Mouse (Mus musculus): Measurements from ENCODE around the gene Abhd4. TPM values are rescaled to one million over a fixed set of nuclear protein-coding genes. Genes with fewer than 3 reads are reported as not detected.

Abhd4 gene
- total RNA-seq (2021) = 630 and 676 TPM in 2 replicates
- long read RNA-seq, transcript Abhd4-202 (7 exons, 2,508 nt) = minor isoform, 12 of 500 reads
- long read RNA-seq, transcript Abhd4-201 (7 exons, 2,401 nt) = major isoform, 367 of 500 reads
- long read RNA-seq, partial matches to known transcripts = 98 of 500 reads
- long read RNA-seq, other reads (novel, unspliced or antisense) = 23 of 500 reads

GRCm38 (mm10) chr14:54253741-54254291 is at the start of gene Abhd4, which contains the start of gene Dad1:
Gene Abhd4, plus strand, starts transcription at chr14:54254188.
Gene Dad1, minus strand, starts transcription at chr14:54254104.
- peak; percentile 97 for DNase-seq

GRCm38 (mm10) chr14:54204311-54204710 is 49.7 kb upstream of the Abhd4 start:
- no peak for DNase-seq

DNA sequence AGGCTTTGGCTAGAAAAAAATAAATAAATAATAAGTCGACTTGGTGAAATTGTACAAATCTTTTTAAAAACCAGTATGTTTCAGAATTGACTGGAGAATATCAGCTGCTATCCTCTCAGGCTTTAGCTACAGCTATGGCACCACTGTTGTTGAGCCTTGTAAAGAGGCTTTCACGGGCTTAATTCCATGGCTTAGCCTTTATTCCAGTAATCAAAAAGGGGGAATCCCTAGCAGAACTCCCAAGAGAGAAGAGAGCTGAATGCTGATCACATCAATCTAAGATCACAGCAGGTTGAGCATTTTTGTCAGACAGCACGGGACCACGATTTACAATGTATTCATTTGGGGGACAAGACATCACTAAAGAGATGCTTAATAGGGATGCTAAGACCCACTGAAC is 49.2 kb upstream of the Abhd4 start:
- no peak for DNase-seq

GRCm38 (mm10) chr14:54205904-54206303 is 48.1 kb upstream of the Abhd4 start:
- no peak for DNase-seq

DNA sequence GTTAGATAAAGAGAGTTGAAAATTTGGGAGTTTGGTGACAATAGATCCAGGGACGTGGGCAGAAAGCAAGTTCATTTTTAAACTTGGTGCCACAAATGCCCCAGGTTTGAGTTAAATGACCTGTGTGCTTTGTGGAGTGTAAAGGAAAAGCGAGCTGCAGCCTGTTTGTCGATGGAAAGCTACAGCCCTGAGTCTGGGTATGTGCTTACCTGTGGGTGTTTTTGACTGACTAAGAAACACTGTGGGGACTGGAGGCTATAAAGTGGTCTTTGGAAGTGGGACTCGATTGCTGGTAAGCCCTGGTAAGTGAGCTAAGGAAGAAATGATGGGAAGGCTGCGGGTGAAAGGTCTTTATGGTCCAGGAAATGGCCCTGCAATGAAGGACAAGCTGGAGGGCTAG is 47.7 kb upstream of the Abhd4 start:
- DNase-seq = no peak

- no peak for DNase-seq
Measured at GRCm38 (mm10) chr14:54206750-54207550, 47.0 kb upstream of the Abhd4 start.

DNA sequence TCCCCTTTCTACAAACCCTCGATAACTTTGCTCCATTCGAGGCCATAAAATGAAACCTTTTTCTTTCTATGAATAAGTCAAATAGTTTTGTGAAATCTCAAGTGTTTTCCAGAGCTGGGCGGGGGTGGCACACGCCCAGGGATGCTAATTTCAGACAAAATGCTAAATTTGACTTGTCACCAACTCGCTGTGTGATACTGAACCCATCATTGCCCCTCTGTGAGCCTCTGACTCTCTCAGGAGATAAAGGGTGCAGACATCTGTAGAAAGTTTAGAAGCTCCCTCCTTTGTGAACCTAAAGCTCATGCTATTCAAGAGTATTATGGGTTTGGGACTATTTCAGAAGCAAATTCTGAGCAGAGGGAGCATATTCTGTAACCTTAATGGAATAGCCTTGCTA is 46.1 kb upstream of the Abhd4 start:
- no peak for DNase-seq

DNA sequence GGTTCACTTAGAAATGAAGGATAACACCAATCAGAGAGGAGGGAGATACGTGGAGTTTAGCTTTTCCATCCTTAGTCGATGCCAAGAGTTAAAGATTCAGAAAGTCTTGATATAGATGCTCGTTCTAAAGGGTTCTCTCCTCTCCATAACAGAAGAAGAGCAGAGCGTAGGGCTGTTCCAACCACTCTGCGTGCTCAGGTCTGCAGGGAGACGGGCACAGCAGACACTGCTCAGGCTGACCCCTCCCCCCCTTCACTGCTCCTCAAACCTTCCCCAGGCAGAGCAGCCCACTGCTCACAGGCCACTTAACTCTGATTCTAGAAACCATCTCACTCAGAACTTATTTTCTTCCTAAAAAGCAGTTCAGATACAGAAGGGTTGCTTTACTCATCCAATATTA is 45.2 kb upstream of the Abhd4 start:
- no peak for DNase-seq

DNA sequence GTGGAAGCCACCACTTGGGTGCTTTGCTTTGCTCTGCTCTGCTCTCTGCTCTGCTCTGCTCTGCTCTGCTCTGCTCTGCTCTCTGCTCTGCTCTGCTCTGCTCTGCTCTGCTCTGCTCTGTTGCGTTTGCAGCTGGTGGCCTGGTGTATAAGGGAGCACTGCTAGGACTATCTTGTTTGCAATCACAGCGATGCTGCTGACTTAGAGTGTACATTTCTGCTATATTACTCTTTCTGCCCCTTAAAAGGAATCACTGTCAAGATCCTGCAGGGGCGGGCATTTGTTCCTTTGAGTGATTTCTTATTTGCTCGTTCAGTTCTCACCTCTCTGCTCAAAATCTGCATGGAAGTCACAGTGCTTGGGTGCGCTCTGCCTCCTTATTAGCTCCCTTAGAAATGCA is 44.1 kb upstream of the Abhd4 start:
- no peak for DNase-seq

DNA sequence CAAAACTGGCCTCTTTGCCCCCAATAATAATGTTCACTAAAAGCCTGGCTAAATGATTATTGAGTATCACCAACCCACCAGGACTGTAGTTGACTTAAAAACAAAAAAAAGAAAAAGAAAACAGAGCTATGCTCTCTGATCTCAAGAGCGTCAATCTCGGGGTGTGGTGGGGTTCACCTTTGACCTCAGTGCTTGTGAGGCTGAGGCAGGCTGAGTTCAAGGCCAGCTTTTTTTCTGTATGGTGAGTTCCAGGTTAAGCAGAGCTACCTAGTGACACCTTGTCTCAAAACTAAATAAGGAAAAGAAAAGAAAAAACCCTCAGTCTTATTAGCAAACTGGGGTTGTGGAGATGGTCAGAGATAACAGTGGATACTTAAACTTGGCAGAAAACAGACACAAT is 43.6 kb upstream of the Abhd4 start:
- no peak for DNase-seq

- no peak for DNase-seq
Measured at GRCm38 (mm10) chr14:54211199-54211598, 42.8 kb upstream of the Abhd4 start.

DNA sequence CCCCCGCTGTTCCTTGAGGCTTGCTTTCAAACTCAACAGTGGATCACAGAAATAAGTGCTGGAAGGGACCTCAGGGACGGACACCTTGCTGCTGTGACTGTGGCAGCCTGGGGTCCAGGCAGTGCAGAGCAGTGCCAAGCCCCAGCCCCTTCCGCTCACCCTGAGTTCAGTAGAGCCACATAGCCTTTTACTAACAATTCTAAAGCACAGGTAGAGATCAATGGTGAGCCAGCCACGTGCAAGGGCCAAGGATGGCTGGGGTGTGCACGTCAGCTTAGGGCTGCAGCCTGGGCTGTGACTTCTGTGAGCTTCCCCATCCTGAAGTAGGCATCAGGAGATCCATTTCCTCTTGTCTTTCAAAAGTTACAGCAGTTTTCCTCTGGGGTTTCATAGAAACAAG is 42.2 kb upstream of the Abhd4 start:
- no peak for DNase-seq

DNA sequence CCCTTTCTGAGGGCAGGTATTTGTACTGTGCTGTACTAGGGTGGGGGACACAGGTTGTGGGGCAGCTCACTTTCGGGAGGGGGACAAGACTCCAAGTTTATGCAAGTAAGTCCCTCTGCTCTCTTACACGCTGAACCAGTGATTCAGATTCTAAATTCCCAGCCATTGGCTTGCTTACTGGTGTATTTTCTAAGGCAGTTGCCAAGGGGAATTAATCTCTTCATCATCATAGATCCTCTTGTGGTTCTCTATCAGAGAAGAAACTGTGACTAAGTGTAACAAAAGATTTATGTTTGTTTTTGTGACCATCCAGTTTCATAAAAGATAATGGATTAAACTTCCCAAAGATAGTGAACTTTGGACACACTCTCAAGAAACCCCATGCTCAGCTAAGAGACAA is 40.3 kb upstream of the Abhd4 start:
- no peak for DNase-seq

GRCm38 (mm10) chr14:54214477-54214876 is 39.5 kb upstream of the Abhd4 start:
- DNase-seq = no peak

- no peak for DNase-seq
Measured at GRCm38 (mm10) chr14:54214901-54215300, 39.1 kb upstream of the Abhd4 start.

DNA sequence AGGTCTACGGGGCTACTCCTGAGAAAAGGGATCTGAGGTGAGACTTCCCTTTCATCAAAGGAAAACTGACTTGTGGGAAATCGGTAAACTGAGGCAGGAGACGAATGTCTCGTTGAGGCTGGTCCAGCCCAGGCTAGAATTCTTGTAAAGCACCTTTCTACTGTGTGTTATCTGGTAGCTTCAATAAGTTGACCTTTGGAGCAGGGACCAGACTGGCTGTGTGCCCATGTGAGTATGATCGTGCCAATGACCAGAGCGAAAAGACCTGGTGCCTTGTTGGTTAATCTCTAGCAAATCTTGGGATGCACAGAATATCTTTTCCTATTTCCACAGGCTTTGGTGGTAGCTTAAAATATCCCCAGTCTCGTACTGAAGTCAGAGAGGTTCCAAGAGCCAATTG is 37.9 kb upstream of the Abhd4 start:
- peak; percentile 31 for DNase-seq

GRCm38 (mm10) chr14:54218233-54218632 is 35.8 kb upstream of the Abhd4 start:
- DNase-seq = no peak

DNA sequence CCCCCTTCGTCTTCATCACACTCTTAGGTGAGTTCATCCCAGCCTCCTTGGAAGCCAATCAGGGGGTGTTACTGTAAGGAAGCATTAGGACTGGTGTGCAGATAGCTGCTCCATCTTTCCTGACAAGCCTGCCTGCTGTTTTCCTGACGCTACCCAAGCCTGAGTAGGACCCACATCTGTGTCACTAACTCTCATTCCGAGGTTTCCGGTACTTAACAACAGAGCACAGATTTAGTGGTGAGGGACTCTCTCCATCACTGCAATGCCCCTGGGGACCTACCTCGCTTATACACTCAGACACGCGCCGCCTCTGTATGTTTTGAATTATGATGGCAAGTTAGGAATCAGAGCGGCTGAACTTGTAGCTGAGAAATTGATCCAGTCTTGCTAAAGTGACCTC is 35.3 kb upstream of the Abhd4 start:
- no peak for DNase-seq

DNA sequence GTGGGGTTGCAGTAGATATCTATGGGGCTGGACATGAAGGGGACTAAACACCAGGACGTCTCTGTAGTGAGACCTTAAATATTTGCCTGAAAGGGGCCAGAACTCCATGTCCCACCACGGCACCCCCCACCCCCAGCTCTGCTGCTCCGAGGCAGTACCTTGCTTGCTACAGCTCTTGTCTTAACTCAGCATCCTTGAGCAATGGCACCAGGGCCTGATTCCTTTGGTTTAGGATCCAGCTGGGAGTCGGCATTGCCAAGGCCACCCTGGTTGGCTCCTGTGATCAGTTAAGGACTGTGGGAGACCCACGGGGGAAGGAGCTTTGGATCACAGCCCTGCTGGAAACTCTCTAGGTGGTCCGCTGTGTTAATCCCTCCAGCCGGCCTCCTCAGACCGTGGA is 34.7 kb upstream of the Abhd4 start:
- DNase-seq = no peak

DNA sequence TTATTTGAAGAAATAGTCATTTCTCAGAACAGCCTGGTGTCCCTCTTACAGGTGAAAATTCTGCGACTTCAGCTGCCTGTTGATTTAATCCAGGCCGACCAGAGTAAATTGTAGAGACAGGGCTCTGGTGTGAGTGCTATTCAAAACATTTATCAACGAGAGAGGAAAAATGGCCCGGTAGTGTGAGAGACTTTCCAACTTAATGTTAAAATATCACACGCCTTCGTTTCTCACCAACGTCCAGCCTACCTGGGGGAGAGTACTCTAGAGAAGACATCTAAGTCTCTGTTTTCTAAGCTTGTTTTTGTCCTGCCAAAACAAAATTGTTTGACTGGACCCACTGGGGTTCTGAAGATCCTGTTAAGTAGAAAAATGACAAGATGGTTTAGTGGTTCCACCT is 34.1 kb upstream of the Abhd4 start:
- DNase-seq = no peak

GRCm38 (mm10) chr14:54220726-54221494 is 33.1 kb upstream of the Abhd4 start:
- no peak for DNase-seq

GRCm38 (mm10) chr14:54221641-54222040 is 32.3 kb upstream of the Abhd4 start:
- no peak for DNase-seq

GRCm38 (mm10) chr14:54222289-54222727 is 31.7 kb upstream of the Abhd4 start:
- DNase-seq = peak; percentile 37

Measured in adrenal gland, postnatal 25 days (tissue).